Mouse (Mus musculus): ENCODE data around the gene Casp14.

Gene Casp14

GRCm38 (mm10) chr10:78664546-78664945, 53.5 kb downstream of the Casp14 start:
- DNase-seq: no peak
